Mouse (Mus musculus) C2C12 (cell line): ENCODE data around the gene Med16.

Source experiments
- CTCF ChIP-seq: IDR thresholded peaks from one replicate; pipeline ENCODE4 v1.5.1; 2011; ENCODE audit not compliant: control insufficient read depth, insufficient read depth, insufficient read length
- FOSL1 ChIP-seq: IDR thresholded peaks from one replicate; pipeline ENCODE4 v1.8.0; 2011; ENCODE audit warnings: mild to moderate bottlenecking, low read length; ENCODE audit not compliant: poor library complexity, insufficient read depth, severe bottlenecking
- MAX ChIP-seq: IDR thresholded peaks from one replicate; pipeline ENCODE4 v1.6.1; 2011; ENCODE audit warnings: mild to moderate bottlenecking, control low read depth
- MYOG ChIP-seq: IDR thresholded peaks from one replicate; pipeline ENCODE4 v1.6.1; 2011; ENCODE audit not compliant: control insufficient read depth, insufficient read length; ENCODE audit errors: extremely low read depth
- USF1 ChIP-seq: IDR thresholded peaks from one replicate; pipeline ENCODE4 v1.6.1; 2011; ENCODE audit warnings: low read depth, mild to moderate bottlenecking, control low read depth, moderate library complexity

DNA sequence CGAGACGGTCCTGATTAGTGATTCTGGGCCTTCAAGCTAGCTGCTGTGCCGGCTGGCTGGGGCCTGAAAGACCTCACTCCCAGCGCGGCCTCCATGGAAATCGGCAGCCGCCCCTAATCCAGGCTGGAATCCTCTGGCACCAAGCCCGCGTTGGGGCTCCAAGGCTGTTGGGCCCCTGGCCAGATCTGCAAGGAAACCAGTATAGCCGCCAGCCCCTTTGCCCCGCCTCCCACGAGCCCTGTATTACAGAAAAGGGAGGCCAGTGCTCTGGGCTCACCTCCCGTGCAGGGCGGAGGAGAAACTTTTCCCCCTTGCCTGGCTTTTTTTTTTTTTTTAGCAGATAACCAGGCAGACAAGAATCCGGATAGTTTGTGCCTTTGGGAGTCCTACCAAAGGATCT lies 55.3 kb downstream of the Med16 start:
- no peak for TF ChIP-seq MYOG
- TF ChIP-seq CTCF = no peak
- TF ChIP-seq FOSL1 = no peak
- no peak for TF ChIP-seq MAX
- no peak for TF ChIP-seq USF1
